8 mouse cellular contexts compared by ENCODE assay signal in genomic region chr7:75118022-75118673, GRCm38 (mm10).
DNase-seq lines count a peak whose midpoint lies in the region; ATAC-seq lines count a peak whose summit lies in the region.

No protein-coding gene starts in this region.

- H3K9me3 ChIP-seq in forebrain, embryonic 15.5 days, result no peaks in the 10 kb centered on the region
- no peaks in the 10 kb centered on the region for H3K9me3 ChIP-seq in intestine, embryonic 14.5 days (ENCODE audit: control insufficient read depth, low read length)
- H3K9me3 ChIP-seq in liver, embryonic 13.5 days (replicated peaks), result no peaks in the 10 kb centered on the region

- 0 out of 2 replicates have a peak overlapping the region, but pooled peaks have one; percentile 20 for H3K27ac ChIP-seq in forebrain, embryonic 15.5 days (replicated peaks)
- no peak overlapping the region for H3K27ac ChIP-seq in intestine, embryonic 14.5 days (ENCODE audit: low read depth)
- H3K27ac ChIP-seq in liver, embryonic 13.5 days, result no peak overlapping the region

- H3K36me3 ChIP-seq in forebrain, embryonic 15.5 days, result no peaks in the 10 kb centered on the region
- H3K36me3 ChIP-seq in intestine, embryonic 14.5 days (ENCODE audit: control insufficient read depth, insufficient read depth, low read length), result no peaks in the 10 kb centered on the region
- no peaks in the 10 kb centered on the region for H3K36me3 ChIP-seq in liver, embryonic 13.5 days

- peak; percentile 95 for ATAC-seq in forebrain, embryonic 15.5 days (replicated peaks)
- ATAC-seq in intestine, embryonic 14.5 days (replicated peaks; ENCODE audit: low FRiP score, low TSS enrichment, low read depth), result peak; percentile 80
- ATAC-seq in liver, embryonic 13.5 days (ENCODE audit: low read depth), result no peak

- no peaks in the 10 kb centered on the region for H3K27me3 ChIP-seq in forebrain, embryonic 15.5 days
- H3K27me3 ChIP-seq in intestine, embryonic 14.5 days (replicated peaks; ENCODE audit: control insufficient read depth, insufficient read depth, low read length), result no peaks in the 10 kb centered on the region
- H3K27me3 ChIP-seq in liver, embryonic 13.5 days, result no peaks in the 10 kb centered on the region

- H3K9ac ChIP-seq in forebrain, embryonic 15.5 days (replicated peaks), result peak overlapping the region; percentile 42; the same call in 1 of the 2 replicates
- no peak overlapping the region for H3K9ac ChIP-seq in intestine, embryonic 14.5 days (ENCODE audit: low read length)
- no peak overlapping the region for H3K9ac ChIP-seq in liver, embryonic 13.5 days

- peak overlapping the region; percentile 48 for H3K4me2 ChIP-seq in forebrain, embryonic 15.5 days (replicated peaks)
- H3K4me2 ChIP-seq in intestine, embryonic 14.5 days (ENCODE audit: low read length), result peak overlapping the region; percentile 52
- H3K4me2 ChIP-seq in liver, embryonic 13.5 days, result peak overlapping the region; percentile 29

- peak; percentile 50 for DNase-seq in adrenal gland, postnatal 10 days
- DNase-seq in adrenal gland, adult 8-10 months, result no peak
- DNase-seq in Muller cell, postnatal 12 days (ENCODE audit: inconsistent ontology term), result peak; percentile 42
- DNase-seq in intestine, embryonic 14.5 days (ENCODE audit: low spot score), result no peak
- peak; percentile 5 for DNase-seq in liver, embryonic 13.5 days
- DNase-seq in naive thymus-derived CD4-positive, alpha-beta T cell, adult 2 months (ENCODE audit: low read depth), result peak; percentile 56
- DNase-seq in right cerebral cortex, postnatal 4 days, result no peak

- WGBS in forebrain, embryonic 15.5 days, result 41% methylated on average over 7 of the region's 7 CpGs
- WGBS in intestine, embryonic 14.5 days, result 32% methylated on average over 7 of the region's 7 CpGs
- WGBS in liver, embryonic 13.5 days (ENCODE audit: insufficient replicate concordance), result 24% methylated on average over 7 of the region's 7 CpGs

- H3K4me1 ChIP-seq in forebrain, embryonic 15.5 days, result 0 out of 2 replicates have a peak, but pooled peaks cover 4% of the 10 kb centered on the region
- H3K4me1 ChIP-seq in intestine, embryonic 14.5 days (replicated peaks; ENCODE audit: control insufficient read depth, insufficient read depth, low read length), result no peaks in the 10 kb centered on the region
- H3K4me1 ChIP-seq in liver, embryonic 13.5 days (replicated peaks), result no peaks in the 10 kb centered on the region

- H3K4me3 ChIP-seq in forebrain, embryonic 15.5 days, result peak overlapping the region; percentile 33
- H3K4me3 ChIP-seq in intestine, embryonic 14.5 days (ENCODE audit: low read depth, low read length), result peak overlapping the region; percentile 26
- no peak overlapping the region; the same call in 1 of the 2 replicates for H3K4me3 ChIP-seq in liver, embryonic 13.5 days (replicated peaks)

Comparison
In these comparisons a context has a peak if more than half of its experiments do, and no peak if none do; other contexts are left out.
1. DNase-seq: peak in adrenal gland, postnatal 10 days (single experiment), Muller cell, postnatal 12 days (single experiment), liver, embryonic 13.5 days (single experiment) and naive thymus-derived CD4-positive, alpha-beta T cell, adult 2 months (single experiment); none in adrenal gland, adult 8-10 months (single experiment), intestine, embryonic 14.5 days (single experiment) and right cerebral cortex, postnatal 4 days (single experiment).
2. Peak in every context shown above with its lines, with median percentiles within 50 percentile points of each other: H3K4me2 ChIP-seq.